Mouse (Mus musculus): Measurements from ENCODE around the gene Nup214.

Nup214 gene

GRCm38 (mm10) chr2:32043836-32044235 is 69.6 kb downstream of the Nup214 start:
- DNase-seq (ENCODE audit: low read depth, low spot score), result no peak

GRCm38 (mm10) chr2:32045375-32045774 is 71.1 kb downstream of the Nup214 start:
- peak; percentile 74 for DNase-seq (ENCODE audit: low read depth, low spot score)

GRCm38 (mm10) chr2:32046009-32046408 is 71.8 kb downstream of the Nup214 start:
- no peak for DNase-seq (ENCODE audit: low read depth, low spot score)

GRCm38 (mm10) chr2:32047323-32047722 is 73.1 kb downstream of the Nup214 start:
- DNase-seq (ENCODE audit: low read depth, low spot score), result no peak

- no peak for DNase-seq (ENCODE audit: low read depth, low spot score)
Measured at GRCm38 (mm10) chr2:32051791-32052190, 77.6 kb downstream of the Nup214 start.

- DNase-seq (ENCODE audit: low read depth, low spot score), result no peak
Measured at GRCm38 (mm10) chr2:32052418-32052817, 78.2 kb downstream of the Nup214 start.

GRCm38 (mm10) chr2:32055357-32055965 is 81.2 kb downstream of the Nup214 start:
- no peak for DNase-seq (ENCODE audit: low read depth, low spot score)

GRCm38 (mm10) chr2:32056524-32056923 is 82.3 kb downstream of the Nup214 start:
- no peak for DNase-seq (ENCODE audit: low read depth, low spot score)

GRCm38 (mm10) chr2:32057360-32057759 is 83.1 kb downstream of the Nup214 start:
- no peak for DNase-seq (ENCODE audit: low read depth, low spot score)

GRCm38 (mm10) chr2:32057794-32058193 is 83.6 kb downstream of the Nup214 start:
- no peak for DNase-seq (ENCODE audit: low read depth, low spot score)

GRCm38 (mm10) chr2:32058241-32058640 is 84.0 kb downstream of the Nup214 start:
- DNase-seq (ENCODE audit: low read depth, low spot score), result no peak

- no peak for DNase-seq (ENCODE audit: low read depth, low spot score)
Measured at GRCm38 (mm10) chr2:32058716-32059115, 84.5 kb downstream of the Nup214 start.

GRCm38 (mm10) chr2:32059613-32060012 is 85.4 kb downstream of the Nup214 start:
- no peak for DNase-seq (ENCODE audit: low read depth, low spot score)

GRCm38 (mm10) chr2:32060228-32060805 is 86.1 kb downstream of the Nup214 start:
- no peak for DNase-seq (ENCODE audit: low read depth, low spot score)

GRCm38 (mm10) chr2:32061189-32061588 is 87.0 kb downstream of the Nup214 start:
- no peak for DNase-seq (ENCODE audit: low read depth, low spot score)

GRCm38 (mm10) chr2:32061722-32062505 is 87.7 kb downstream of the Nup214 start:
- no peak for DNase-seq (ENCODE audit: low read depth, low spot score)

GRCm38 (mm10) chr2:32062626-32063410 is 88.6 kb downstream of the Nup214 start:
- DNase-seq (ENCODE audit: low read depth, low spot score), result no peak

- DNase-seq (ENCODE audit: low read depth, low spot score), result no peak
Measured at GRCm38 (mm10) chr2:32063451-32064151, 89.4 kb downstream of the Nup214 start.

- peak; percentile 70 for DNase-seq (ENCODE audit: low read depth, low spot score)
Measured at GRCm38 (mm10) chr2:32064913-32065312, 90.7 kb downstream of the Nup214 start.

GRCm38 (mm10) chr2:32065371-32065791 is 91.1 kb downstream of the Nup214 start:
- DNase-seq (ENCODE audit: low read depth, low spot score), result no peak

GRCm38 (mm10) chr2:32066005-32066404 is 91.8 kb downstream of the Nup214 start:
- no peak for DNase-seq (ENCODE audit: low read depth, low spot score)
